Mouse (Mus musculus): ENCODE results near the gene Shisa5.

GRCm38 (mm10) chr9:109038086-109038895, at the start of gene Shisa5:
- TF ChIP-seq CTCF (IDR thresholded peaks at IDR 0.05) (no peak), EP300 (IDR thresholded peaks at IDR 0.05) (no peak)
